Mouse (Mus musculus): ENCODE results near the gene Gpr153. TPM values are rescaled to one million over a fixed set of nuclear protein-coding genes. Genes with fewer than 3 reads are reported as not detected.

Gpr153 gene
- polyA plus RNA-seq, 1 experiment from 2014 or later: 5.2 TPM

GRCm38 (mm10) chr4:152325574-152326411 is 51.8 kb downstream of the Gpr153 start, which contains the start of gene Rpl22:
Gene Rpl22, plus strand, starts transcription at chr4:152325742.
- peak within 1 kb of the TSS; percentile 63; the same call in 1 of the 2 replicates for H3K27ac ChIP-seq
- peak within 1 kb of the TSS; percentile 84 for H3K4me2 ChIP-seq (ENCODE audit: low read length)
- peaks cover 18% of the 10 kb centered on the region for H3K36me3 ChIP-seq (ENCODE audit: insufficient read depth, low read length)
- peak within 1 kb of the TSS; percentile 93 for H3K4me3 ChIP-seq (replicated peaks; ENCODE audit: low read depth, low read length)
- H3K27me3 ChIP-seq (ENCODE audit: insufficient read depth, low read length): no peaks in the 10 kb centered on the region
- under 1% methylated on average over 70 of the region's 70 CpGs for WGBS
- ATAC-seq (replicated peaks; ENCODE audit: low FRiP score, low read depth) (peak; percentile 95), DNase-seq (ENCODE audit: low spot score) (peak; percentile 100)
- H3K9me3 ChIP-seq (replicated peaks; ENCODE audit: low read length): no peaks in the 10 kb centered on the region
- TF ChIP-seq CTCF (IDR thresholded peaks at IDR 0.05; ENCODE audit: low read depth): peak; percentile 46
- H3K4me1 ChIP-seq (replicated peaks; ENCODE audit: insufficient read depth, low read length): peaks cover 7% of the 10 kb centered on the region; the same call in 1 of the 2 replicates
- peak within 1 kb of the TSS; percentile 85 for H3K9ac ChIP-seq (ENCODE audit: low read depth, low read length)

DNA sequence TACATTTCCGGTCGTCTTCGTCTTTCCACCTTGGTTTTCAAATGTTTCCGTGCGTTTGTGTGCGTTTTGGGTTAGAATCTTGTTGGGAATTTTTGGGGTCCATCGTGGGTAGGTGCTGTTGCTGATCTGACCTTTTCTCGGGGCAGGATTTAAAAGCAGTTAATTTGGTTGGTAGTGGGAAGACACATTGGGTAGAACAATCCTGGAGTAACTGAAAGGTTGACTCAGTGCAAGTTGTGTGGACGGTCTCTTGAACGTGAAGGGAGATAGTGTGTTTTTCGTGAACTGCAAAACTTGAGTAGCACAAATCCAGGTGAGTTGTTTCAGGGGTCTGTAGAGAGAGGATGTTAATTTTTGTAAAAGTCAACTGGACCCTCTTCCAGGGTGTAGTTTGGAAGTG is 52.5 kb downstream of the Gpr153 start:
- Histone ChIP-seq H3K4me2 (ENCODE audit: low read length) (peak overlapping the region; percentile 84), H3K9ac (ENCODE audit: low read depth, low read length) (peak overlapping the region; percentile 85), H3K36me3 (ENCODE audit: insufficient read depth, low read length) (peaks cover 23% of the 10 kb centered on the region), H3K27ac (no peak overlapping the region), H3K27me3 (ENCODE audit: insufficient read depth, low read length) (no peaks in the 10 kb centered on the region), H3K9me3 (replicated peaks; ENCODE audit: low read length) (no peaks in the 10 kb centered on the region), H3K4me1 (replicated peaks; ENCODE audit: insufficient read depth, low read length) (peaks cover 7% of the 10 kb centered on the region; the same call in 1 of the 2 replicates), H3K4me3 (replicated peaks; ENCODE audit: low read depth, low read length) (peak overlapping the region; percentile 93)
- TF ChIP-seq CTCF (IDR thresholded peaks at IDR 0.05; ENCODE audit: low read depth): no peak
- ATAC-seq (replicated peaks; ENCODE audit: low FRiP score, low read depth) (no peak), DNase-seq (ENCODE audit: low spot score) (no peak)
- WGBS: under 1% methylated on average over 11 of the region's 11 CpGs

DNA sequence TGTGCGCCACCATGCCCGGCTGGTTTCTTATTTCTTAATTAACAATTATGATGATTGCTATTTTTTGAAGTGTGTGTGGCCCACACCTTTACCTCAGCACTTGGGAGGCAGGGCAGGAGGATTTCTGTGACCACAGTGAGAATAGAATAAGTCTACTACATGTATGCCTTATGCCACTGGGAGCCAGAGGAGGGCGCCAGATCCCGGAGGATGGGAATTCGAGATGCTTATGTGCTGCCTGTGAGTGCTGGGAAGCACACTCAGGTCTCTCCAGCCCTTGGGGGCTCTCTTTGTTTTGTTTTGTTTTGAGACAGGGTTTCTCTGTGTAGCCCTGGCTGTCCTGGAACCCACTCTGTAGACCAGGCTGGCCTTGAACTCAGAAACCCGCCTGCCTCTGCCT is 54.7 kb downstream of the Gpr153 start:
- no peaks in the 10 kb centered on the region for H3K9me3 ChIP-seq (replicated peaks; ENCODE audit: low read length)
- WGBS: 87% methylated on average over 6 of the region's 6 CpGs
- DNase-seq (ENCODE audit: low spot score) (no peak), ATAC-seq (replicated peaks; ENCODE audit: low FRiP score, low read depth) (no peak)
- no peaks in the 10 kb centered on the region for H3K27me3 ChIP-seq (ENCODE audit: insufficient read depth, low read length)
- TF ChIP-seq CTCF (IDR thresholded peaks at IDR 0.05; ENCODE audit: low read depth): peak; percentile 58; the same call in 1 of the 2 replicates
- H3K4me2 ChIP-seq (ENCODE audit: low read length): no peak overlapping the region
- peaks cover 34% of the 10 kb centered on the region for H3K36me3 ChIP-seq (ENCODE audit: insufficient read depth, low read length)
- H3K27ac ChIP-seq: no peak overlapping the region
- peaks cover 7% of the 10 kb centered on the region; the same call in 1 of the 2 replicates for H3K4me1 ChIP-seq (replicated peaks; ENCODE audit: insufficient read depth, low read length)
- no peak overlapping the region for H3K4me3 ChIP-seq (replicated peaks; ENCODE audit: low read depth, low read length)
- no peak overlapping the region for H3K9ac ChIP-seq (ENCODE audit: low read depth, low read length)

DNA sequence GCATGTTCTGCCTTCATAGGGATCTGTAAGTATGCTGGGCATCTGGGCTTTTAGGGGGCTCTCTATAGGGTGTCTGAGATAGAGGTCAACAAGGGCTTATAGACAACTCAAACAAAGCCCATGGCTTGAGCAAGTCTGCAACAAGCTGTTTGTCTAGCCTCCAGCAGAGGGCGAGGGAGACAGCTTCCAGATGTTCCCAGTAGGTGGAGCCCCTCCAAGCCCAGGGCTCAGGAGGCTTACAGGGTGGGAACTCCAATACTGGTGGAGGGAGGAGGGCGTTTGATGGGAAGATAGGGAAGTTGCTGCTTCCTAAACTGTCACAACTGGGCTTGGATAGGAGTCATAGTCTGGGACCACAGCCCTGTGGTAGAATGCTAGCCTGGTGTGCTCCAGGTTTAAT is 58.9 kb downstream of the Gpr153 start:
- Histone ChIP-seq H3K4me2 (ENCODE audit: low read length) (no peak overlapping the region), H3K27me3 (ENCODE audit: insufficient read depth, low read length) (no peaks in the 10 kb centered on the region), H3K4me3 (replicated peaks; ENCODE audit: low read depth, low read length) (no peak overlapping the region), H3K4me1 (replicated peaks; ENCODE audit: insufficient read depth, low read length) (no peaks in the 10 kb centered on the region), H3K9ac (ENCODE audit: low read depth, low read length) (no peak overlapping the region), H3K27ac (no peak overlapping the region), H3K9me3 (replicated peaks; ENCODE audit: low read length) (no peaks in the 10 kb centered on the region), H3K36me3 (ENCODE audit: insufficient read depth, low read length) (peaks cover 51% of the 10 kb centered on the region)
- peak; percentile 98 for TF ChIP-seq CTCF (IDR thresholded peaks at IDR 0.05; ENCODE audit: low read depth)
- DNase-seq (ENCODE audit: low spot score): peak; percentile 81
- 35% methylated on average over 2 of the region's 2 CpGs for WGBS
- 0 out of 2 replicates have a peak, but pooled peaks have one; percentile 30 for ATAC-seq (replicated peaks; ENCODE audit: low FRiP score, low read depth)

DNA sequence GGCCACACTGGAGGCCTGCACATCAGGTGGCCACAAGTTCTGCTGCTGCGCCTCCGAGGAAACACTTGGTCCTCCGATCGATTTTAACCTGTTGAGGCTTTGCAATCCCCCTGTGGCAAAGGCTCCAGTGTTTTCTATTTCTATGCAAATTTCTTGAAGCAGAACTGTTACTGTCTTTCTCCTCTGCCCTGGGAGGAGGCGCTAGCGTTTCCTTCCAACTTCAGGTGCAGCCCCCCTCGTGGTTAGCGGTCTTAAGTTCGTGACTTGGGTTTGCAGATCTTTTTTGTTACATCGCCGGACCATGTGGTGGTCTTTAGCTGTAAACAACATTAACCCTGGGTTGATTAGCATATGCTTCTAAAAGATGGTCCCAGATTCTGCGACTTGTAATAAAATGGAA is 59.6 kb downstream of the Gpr153 start:
- WGBS: 97% methylated on average over 12 of the region's 12 CpGs
- no peak for TF ChIP-seq CTCF (IDR thresholded peaks at IDR 0.05; ENCODE audit: low read depth)
- no peak for ATAC-seq (replicated peaks; ENCODE audit: low FRiP score, low read depth)
- Histone ChIP-seq H3K27me3 (ENCODE audit: insufficient read depth, low read length) (peaks cover 5% of the 10 kb centered on the region; the same call in 1 of the 2 replicates), H3K36me3 (ENCODE audit: insufficient read depth, low read length) (peaks cover 51% of the 10 kb centered on the region), H3K4me2 (ENCODE audit: low read length) (no peak overlapping the region), H3K27ac (no peak overlapping the region), H3K9me3 (replicated peaks; ENCODE audit: low read length) (no peaks in the 10 kb centered on the region), H3K9ac (ENCODE audit: low read depth, low read length) (no peak overlapping the region), H3K4me1 (replicated peaks; ENCODE audit: insufficient read depth, low read length) (peaks cover under 1% of the 10 kb centered on the region; the same call in 1 of the 2 replicates), H3K4me3 (replicated peaks; ENCODE audit: low read depth, low read length) (no peak overlapping the region)
- DNase-seq (ENCODE audit: low spot score): no peak

Other genes starting within 250 kb of the Gpr153 start
- 14.4 and 16.3 TPM in 2 replicates for gene Zbtb48, start 246.6 kb upstream of the Gpr153 start, polyA plus RNA-seq (2015; fragmentation: Nextera tagmentation; extraction: Ambion mirVana)
- gene Tas1r1, start 235.7 kb upstream of the Gpr153 start, polyA plus RNA-seq (2015; fragmentation: Nextera tagmentation; extraction: Ambion mirVana): 0.39 and 0.45 TPM in 2 replicates
- gene Nol9, start 234.9 kb upstream of the Gpr153 start, polyA plus RNA-seq (2015; fragmentation: Nextera tagmentation; extraction: Ambion mirVana): 20.0 and 20.5 TPM in 2 replicates
- 18.3 and 19.3 TPM in 2 replicates for gene Plekhg5, start 201.7 kb upstream of the Gpr153 start, polyA plus RNA-seq (2015; fragmentation: Nextera tagmentation; extraction: Ambion mirVana)
- 0.68 and 0.83 TPM in 2 replicates for gene Tnfrsf25, start 158.3 kb upstream of the Gpr153 start, polyA plus RNA-seq (2015; fragmentation: Nextera tagmentation; extraction: Ambion mirVana)
- 32.9 and 35.0 TPM in 2 replicates for gene Espn, start 121.9 kb upstream of the Gpr153 start, polyA plus RNA-seq (2015; fragmentation: Nextera tagmentation; extraction: Ambion mirVana)
- 0.41 and 0.78 TPM in 2 replicates for gene Hes2, start 115.4 kb upstream of the Gpr153 start, polyA plus RNA-seq (2015; fragmentation: Nextera tagmentation; extraction: Ambion mirVana)
- gene Acot7, start 96.1 kb upstream of the Gpr153 start, polyA plus RNA-seq (2015; fragmentation: Nextera tagmentation; extraction: Ambion mirVana): 56.4 and 63.5 TPM in 2 replicates
- gene Hes3, start 17.4 kb downstream of the Gpr153 start, polyA plus RNA-seq (2015; fragmentation: Nextera tagmentation; extraction: Ambion mirVana): not detected in 2 replicates
- gene Icmt, start 23.0 kb downstream of the Gpr153 start, polyA plus RNA-seq (2015; fragmentation: Nextera tagmentation; extraction: Ambion mirVana): 20.0 and 23.6 TPM in 2 replicates
- 0.45 and 1.1 TPM in 2 replicates for gene Rnf207, start 44.8 kb downstream of the Gpr153 start, polyA plus RNA-seq (2015; fragmentation: Nextera tagmentation; extraction: Ambion mirVana)
- 463 and 527 TPM in 2 replicates for gene Rpl22, start 51.5 kb downstream of the Gpr153 start, polyA plus RNA-seq (2015; fragmentation: Nextera tagmentation; extraction: Ambion mirVana)
- 0.04 and 0.09 TPM in 2 replicates for gene Chd5, start 64.4 kb downstream of the Gpr153 start, polyA plus RNA-seq (2015; fragmentation: Nextera tagmentation; extraction: Ambion mirVana)
- gene Nphp4, start 202.5 kb downstream of the Gpr153 start, polyA plus RNA-seq (2015; fragmentation: Nextera tagmentation; extraction: Ambion mirVana): 1.7 and 2.2 TPM in 2 replicates
- 3.1 and 4.1 TPM in 2 replicates for gene Kcnab2, start 203.6 kb downstream of the Gpr153 start, polyA plus RNA-seq (2015; fragmentation: Nextera tagmentation; extraction: Ambion mirVana)

Measured in kidney, postnatal 0 days (tissue).